Mouse (Mus musculus) hindbrain, embryonic 15.5 days (tissue): Measurements from ENCODE around the gene Rcor2. TPM values are rescaled to one million over a fixed set of nuclear protein-coding genes. Genes with fewer than 3 reads are reported as not detected.
A peak's percentile ranks its signal among the peaks of the same experiment; 100 is the strongest.

Experiments
- ATAC-seq: fragments of 200-750 bp; cut with Nextera tagmentation; 2 replicates; pipeline ENCODE4 v1.8.0; 2017; ENCODE audit warnings: low read depth, moderate number of reproducible peaks, moderate TSS enrichment; ENCODE audit not compliant: low FRiP score
- H3K27ac ChIP-seq: fragments of 300-500 bp; sonication (generic); replicated peaks from 2 replicates; pipeline ENCODE4 v1.5.1; 2015; ENCODE audit warnings: mild to moderate bottlenecking, inconsistent platforms
- H3K27me3 ChIP-seq: fragments of 300-500 bp; sonication (generic); 2 replicates; pipeline ENCODE4 v1.6.1; 2015; ENCODE audit warnings: control low read depth, inconsistent platforms
- H3K36me3 ChIP-seq: fragments of 300-500 bp; sonication (generic); 2 replicates; pipeline ENCODE4 v1.6.1; 2015; ENCODE audit warnings: control low read depth, inconsistent platforms
- H3K4me1 ChIP-seq: fragments of 300-500 bp; sonication (generic); replicated peaks from 2 replicates; pipeline ENCODE4 v1.6.1; 2015; ENCODE audit warnings: control low read depth, inconsistent platforms
- H3K4me2 ChIP-seq: fragments of 300-500 bp; sonication (generic); 2 replicates; pipeline ENCODE4 v1.6.1; 2015; ENCODE audit warnings: moderate library complexity, mild to moderate bottlenecking, inconsistent platforms
- H3K4me3 ChIP-seq: fragments of 300-500 bp; sonication (generic); 2 replicates; pipeline ENCODE4 v1.5.1; 2015; ENCODE audit warnings: mild to moderate bottlenecking, inconsistent platforms
- H3K9ac ChIP-seq: fragments of 300-500 bp; sonication (generic); 2 replicates; pipeline ENCODE4 v1.6.1; 2015; ENCODE audit warnings: inconsistent platforms
- H3K9me3 ChIP-seq: fragments of 300-500 bp; sonication (generic); 2 replicates; pipeline ENCODE4 v1.6.1; 2016; ENCODE audit warnings: control low read depth, inconsistent platforms
- WGBS: fragments of 180-500 bp; shearing (Covaris S2); methylation state at CpG from one replicate; pipeline ENCODE4 v1.1.7; 2015; 5-methylcytosine and 5-hydroxymethylcytosine counted together
- polyA plus RNA-seq: library from polyadenylated mRNA; unstranded; fragments of >200 nt; fragmentation: Nextera tagmentation; extraction: Ambion mirVana; gene quantifications from 2 replicates; pipeline ENCODE4 v1.2.1, GENCODE M21; 2015

Gene Rcor2
- polyA plus RNA-seq, 1 experiment from 2014 or later, result 24.0 TPM

DNA sequence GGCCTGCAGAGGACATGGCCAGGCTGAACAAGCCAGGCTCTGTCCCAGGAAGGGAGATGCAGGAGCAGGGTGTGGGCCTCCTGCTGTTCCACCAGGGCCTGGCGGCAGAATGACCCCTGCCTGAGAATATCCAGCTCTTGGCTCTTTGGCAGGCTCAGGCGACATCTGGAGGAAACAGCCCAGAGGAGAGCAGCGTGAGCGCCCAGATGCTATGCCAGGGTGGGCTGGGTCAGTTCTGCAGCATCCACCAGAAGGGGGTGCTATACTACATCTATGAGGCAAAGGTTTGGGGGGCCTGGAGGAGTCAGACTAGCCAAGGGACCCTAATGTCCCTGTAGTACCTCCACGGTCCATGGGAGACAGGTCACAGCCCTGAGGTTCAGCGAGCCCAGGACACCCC is 12.0 kb downstream of the Rcor2 start:
- Histone ChIP-seq H3K27ac (peak overlapping the region; percentile 74), H3K4me3 (no peak overlapping the region), H3K9ac (peak overlapping the region; percentile 4; the same call in 1 of the 2 replicates), H3K36me3 (peaks cover 49% of the 10 kb centered on the region), H3K27me3 (no peaks in the 10 kb centered on the region), H3K9me3 (no peaks in the 10 kb centered on the region), H3K4me1 (peaks cover 48% of the 10 kb centered on the region), H3K4me2 (no peak overlapping the region)
- ATAC-seq, result no peak
- WGBS, result 32% methylated on average over 6 of the region's 6 CpGs

DNA sequence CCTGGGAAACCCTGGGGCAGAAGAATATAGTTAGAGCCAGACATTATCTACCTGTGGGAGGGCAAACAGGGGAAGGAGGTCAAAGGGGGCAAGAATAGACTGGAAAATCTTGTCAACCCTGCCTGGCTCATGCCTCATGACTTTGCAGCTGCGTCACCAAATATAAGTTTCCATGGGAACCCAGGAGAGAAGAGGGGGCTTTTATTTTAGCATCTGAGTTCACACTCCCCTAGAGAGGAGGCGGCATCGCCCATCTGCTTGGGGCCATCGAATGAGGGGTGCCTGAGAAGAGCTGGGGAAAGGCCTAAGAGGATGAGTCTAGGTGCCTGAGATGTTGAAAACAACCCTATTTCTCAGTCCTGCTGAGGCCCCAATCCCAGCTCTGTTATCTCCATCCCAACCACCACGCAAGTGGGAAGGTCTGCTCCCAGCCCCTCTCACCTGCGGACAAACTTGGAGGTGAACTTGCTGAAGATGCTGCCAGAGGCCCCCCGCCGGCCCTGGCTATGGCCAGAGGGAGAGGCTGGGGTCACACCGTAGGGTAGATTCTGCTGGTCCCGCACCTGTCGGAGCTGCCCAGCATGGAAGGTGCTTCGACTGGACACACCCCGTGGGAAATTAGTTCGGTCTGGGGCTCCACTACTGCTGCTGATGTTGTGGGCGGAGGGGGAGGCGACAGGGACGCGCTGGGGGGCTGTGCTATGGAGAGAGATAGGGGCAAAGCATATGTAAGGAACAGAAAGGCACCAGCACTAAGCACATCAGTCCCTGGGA is 13.6 kb downstream of the Rcor2 start:
- Histone ChIP-seq H3K9ac (no peak overlapping the region), H3K9me3 (no peaks in the 10 kb centered on the region), H3K4me2 (no peak overlapping the region), H3K27me3 (no peaks in the 10 kb centered on the region), H3K36me3 (peaks cover 61% of the 10 kb centered on the region), H3K27ac (0 out of 2 replicates have a peak overlapping the region, but pooled peaks have one; percentile 13), H3K4me3 (no peak overlapping the region), H3K4me1 (peaks cover 34% of the 10 kb centered on the region)
- 80% methylated on average over 18 of the region's 18 CpGs for WGBS
- ATAC-seq, result no peak

DNA sequence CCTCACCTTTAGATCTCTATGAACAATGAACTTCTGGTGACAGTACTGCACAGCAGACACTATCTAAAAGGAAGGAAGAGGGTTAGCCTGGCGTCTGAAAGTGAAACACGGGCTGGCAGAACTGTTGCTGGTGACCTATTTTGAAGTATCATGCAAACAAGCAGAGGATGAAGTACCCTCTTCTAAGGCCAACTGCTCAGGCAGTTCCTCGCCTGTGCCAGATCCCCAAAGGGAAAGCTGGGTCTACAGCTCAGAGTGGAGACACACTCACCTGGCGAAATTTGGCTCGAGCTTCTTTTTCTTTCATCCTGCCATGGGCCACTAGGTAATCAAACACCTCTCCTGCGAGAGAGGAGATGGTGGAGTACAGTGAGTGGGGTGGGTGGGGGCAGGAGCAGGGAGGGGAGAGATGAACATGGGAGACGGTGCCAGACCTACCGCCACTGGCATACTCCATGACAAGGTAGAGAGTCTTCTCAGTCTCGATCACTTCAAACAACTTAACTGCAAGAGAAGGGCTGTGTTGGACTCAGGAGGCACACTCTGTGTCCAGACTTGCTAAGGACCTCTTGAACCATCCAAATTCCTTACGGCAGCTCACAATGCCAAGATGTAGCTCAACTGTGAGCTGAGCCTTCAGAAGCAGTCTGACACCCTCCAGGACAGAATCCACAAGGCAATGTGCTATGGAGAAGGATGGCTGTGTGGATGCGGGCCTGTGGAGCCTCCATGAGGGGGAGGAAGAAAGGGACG is 19.6 kb downstream of the Rcor2 start:
- H3K4me3 ChIP-seq, result no peak overlapping the region
- H3K27ac ChIP-seq, result no peak overlapping the region
- 0 out of 2 replicates have a peak, but pooled peaks cover under 1% of the 10 kb centered on the region for H3K4me1 ChIP-seq
- no peak overlapping the region for H3K4me2 ChIP-seq
- H3K9ac ChIP-seq, result no peak overlapping the region
- WGBS, result 92% methylated on average over 12 of the region's 12 CpGs
- ATAC-seq, result no peak
- H3K27me3 ChIP-seq, result no peaks in the 10 kb centered on the region
- no peaks in the 10 kb centered on the region for H3K9me3 ChIP-seq
- peaks cover 52% of the 10 kb centered on the region for H3K36me3 ChIP-seq

DNA sequence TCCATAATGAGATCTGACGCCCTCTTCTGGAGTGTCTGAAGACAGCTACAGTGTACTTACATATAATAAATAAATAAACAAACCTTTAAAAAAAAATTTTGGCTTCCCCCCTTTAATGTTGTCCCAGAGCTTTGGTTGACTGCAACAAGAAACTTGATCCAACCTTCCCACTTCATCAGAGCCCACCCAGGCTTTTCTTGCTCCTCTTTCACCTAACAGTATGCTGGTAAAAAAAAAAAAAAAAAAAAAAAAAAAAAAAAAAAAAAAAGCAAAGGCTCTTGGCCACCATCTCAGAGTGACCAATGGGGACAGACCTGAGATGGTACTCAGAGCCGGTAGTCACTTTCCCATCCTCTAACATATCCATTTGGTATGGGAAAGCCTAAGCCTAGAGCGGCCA is 21.2 kb downstream of the Rcor2 start:
- Histone ChIP-seq H3K9ac (no peak overlapping the region), H3K36me3 (peaks cover 37% of the 10 kb centered on the region), H3K4me2 (no peak overlapping the region), H3K27me3 (no peaks in the 10 kb centered on the region), H3K4me3 (no peak overlapping the region), H3K4me1 (0 out of 2 replicates have a peak, but pooled peaks cover 3% of the 10 kb centered on the region), H3K27ac (no peak overlapping the region), H3K9me3 (no peaks in the 10 kb centered on the region)
- ATAC-seq, result no peak
- WGBS, result 89% methylated on average over 3 of the region's 3 CpGs

DNA sequence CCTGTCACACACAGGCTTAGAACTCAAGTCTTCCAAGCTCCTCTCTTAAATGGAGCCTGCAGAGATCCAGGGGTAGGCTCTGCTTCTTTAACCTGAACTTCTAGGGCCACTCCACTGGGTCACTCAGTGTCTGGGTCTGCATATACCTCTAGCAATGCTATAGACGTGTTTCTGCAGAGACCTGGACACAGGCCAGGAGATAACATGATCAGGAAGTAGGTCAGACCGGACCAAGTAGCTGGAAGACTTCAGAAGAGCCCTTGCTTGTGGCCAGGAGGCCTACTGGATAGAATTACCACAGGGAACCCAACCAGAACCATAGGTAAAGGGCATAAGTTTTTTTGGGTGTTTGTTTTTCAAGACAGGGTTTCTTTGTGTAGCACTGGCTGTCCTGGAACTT is 22.6 kb downstream of the Rcor2 start:
- peaks cover 25% of the 10 kb centered on the region for H3K36me3 ChIP-seq
- 0 out of 2 replicates have a peak, but pooled peaks cover 3% of the 10 kb centered on the region for H3K4me1 ChIP-seq
- H3K4me3 ChIP-seq, result no peak overlapping the region
- no peak overlapping the region for H3K27ac ChIP-seq
- ATAC-seq, result no peak
- H3K27me3 ChIP-seq, result no peaks in the 10 kb centered on the region
- no peak overlapping the region for H3K4me2 ChIP-seq
- WGBS, result 74% methylated on average over 2 of the region's 2 CpGs
- H3K9me3 ChIP-seq, result no peaks in the 10 kb centered on the region
- H3K9ac ChIP-seq, result no peak overlapping the region

DNA sequence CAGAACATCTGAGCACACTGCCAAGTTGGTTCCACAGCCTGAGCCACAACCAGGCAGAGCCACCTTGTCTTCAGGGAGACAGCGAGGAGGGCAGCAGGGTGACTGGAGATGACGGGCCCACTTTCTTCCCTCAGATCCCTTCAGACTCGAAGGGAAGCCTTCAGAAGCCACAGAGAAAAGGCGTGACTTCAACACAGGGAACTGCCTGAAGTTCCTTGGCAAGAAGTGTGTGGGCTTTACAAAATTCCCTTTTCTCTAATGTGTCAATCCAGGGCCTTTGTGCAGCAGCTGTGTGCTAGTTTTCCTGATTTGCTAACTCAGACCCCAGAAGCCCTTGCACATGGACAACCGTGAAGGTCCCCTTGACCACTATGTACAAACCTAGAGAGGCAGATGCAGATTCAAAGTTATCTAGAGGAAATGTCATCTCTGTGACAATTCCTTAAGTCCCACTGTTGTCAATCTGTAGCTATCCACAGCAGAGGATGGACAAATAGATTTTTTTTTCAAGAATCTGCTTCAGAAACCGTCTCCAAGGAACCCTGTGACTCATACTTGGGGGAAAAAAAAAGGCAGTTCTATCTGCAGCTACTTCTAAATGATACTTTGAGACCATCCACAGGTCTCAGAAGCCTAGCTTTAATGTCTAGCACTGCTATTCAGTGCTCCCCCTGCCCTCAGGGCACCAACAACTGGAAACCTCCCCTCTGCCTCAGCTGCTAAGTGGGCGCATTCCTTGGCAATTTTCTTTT is 25.0 kb downstream of the Rcor2 start:
- no peak for ATAC-seq
- H3K4me2 ChIP-seq, result no peak overlapping the region

DNA sequence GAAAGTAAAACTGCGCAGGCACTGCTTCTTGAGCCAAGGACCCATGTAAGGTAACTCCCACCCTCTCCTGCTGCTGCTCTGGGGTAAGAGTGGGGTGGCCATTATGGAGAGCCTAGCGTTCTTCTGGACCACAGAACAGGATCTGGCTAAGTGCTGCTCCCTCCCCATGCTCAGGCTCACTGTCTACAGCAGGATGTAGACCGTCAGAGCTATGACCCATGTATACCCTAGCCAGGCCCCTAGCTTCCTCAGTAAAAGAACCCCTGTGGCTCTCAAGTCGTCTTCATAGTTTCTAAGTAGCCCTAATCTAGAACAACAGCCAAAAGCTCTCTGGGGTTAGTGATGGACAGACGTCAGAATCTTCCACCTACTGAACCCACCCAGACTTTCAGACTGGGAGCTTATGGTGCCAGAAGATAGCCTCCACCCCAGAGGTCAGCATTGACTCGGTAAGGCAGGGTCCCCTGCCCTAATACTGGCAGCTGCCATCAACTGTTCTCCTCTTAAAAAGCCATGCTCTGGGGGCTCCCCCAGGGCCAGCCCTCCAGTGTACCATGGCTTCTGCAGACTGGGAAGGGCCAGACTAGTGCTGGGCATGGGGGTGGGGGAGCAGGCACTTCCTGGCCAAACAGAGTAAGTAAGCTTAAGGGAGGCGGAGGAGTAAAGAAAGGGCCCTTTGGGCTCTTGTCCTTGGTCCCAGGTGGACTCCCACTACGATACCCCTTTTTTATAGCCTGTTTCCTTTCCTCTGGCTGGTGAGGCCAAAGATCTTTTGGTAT is 27.2 kb downstream of the Rcor2 start:
- no peak for ATAC-seq

More for the DNA sequence above, 25.0 kb downstream of the Rcor2 start:
- no peaks in the 10 kb centered on the region for H3K27me3 ChIP-seq
- peaks cover 2% of the 10 kb centered on the region for H3K36me3 ChIP-seq
- no peak overlapping the region for H3K4me3 ChIP-seq
- no peaks in the 10 kb centered on the region for H3K9me3 ChIP-seq
- H3K27ac ChIP-seq, result peak overlapping the region; percentile 47
- H3K4me1 ChIP-seq, result 0 out of 2 replicates have a peak, but pooled peaks cover 3% of the 10 kb centered on the region
- no peak overlapping the region for H3K9ac ChIP-seq
- WGBS, result 71% methylated on average over 7 of the region's 7 CpGs

DNA sequence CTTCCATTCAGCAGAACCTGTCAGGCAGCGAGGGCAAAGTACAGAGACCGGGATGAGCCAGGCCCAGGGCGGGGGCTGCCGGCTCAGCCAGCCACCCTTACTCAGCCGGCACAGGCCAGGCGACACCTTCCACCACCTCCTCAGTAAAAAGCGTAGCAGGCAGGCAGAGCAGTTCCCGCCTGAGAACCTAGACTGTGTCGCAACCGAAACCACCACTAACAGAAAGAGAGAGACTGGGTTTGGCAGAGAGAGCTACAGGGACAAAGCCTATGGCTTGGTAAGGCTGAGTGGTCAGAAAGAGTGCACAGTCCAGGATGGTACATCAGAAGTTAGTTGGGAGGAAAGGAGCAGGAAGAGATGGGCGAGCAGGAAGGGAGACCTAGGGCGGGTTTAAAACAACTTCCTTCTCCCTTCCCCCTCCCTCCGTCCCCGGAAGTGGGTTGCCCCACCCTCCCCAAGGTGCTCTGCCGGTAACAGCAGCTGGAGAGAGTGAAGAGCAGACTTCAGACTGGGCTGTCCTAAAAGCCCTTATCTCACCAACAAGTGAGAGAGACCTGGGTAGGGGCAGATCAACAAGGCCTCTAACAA is 28.0 kb downstream of the Rcor2 start:
- no peak overlapping the region for H3K9ac ChIP-seq
- H3K4me3 ChIP-seq, result no peak overlapping the region
- H3K4me2 ChIP-seq, result no peak overlapping the region
- peaks cover 15% of the 10 kb centered on the region for H3K4me1 ChIP-seq
- ATAC-seq, result no peak
- no peaks in the 10 kb centered on the region for H3K9me3 ChIP-seq
- WGBS, result 87% methylated on average over 15 of the region's 15 CpGs
- H3K27me3 ChIP-seq, result no peaks in the 10 kb centered on the region
- no peak overlapping the region for H3K27ac ChIP-seq
- H3K36me3 ChIP-seq, result no peaks in the 10 kb centered on the region

More for the DNA sequence above, 27.2 kb downstream of the Rcor2 start:
- Histone ChIP-seq H3K4me2 (no peak overlapping the region), H3K9ac (no peak overlapping the region), H3K9me3 (no peaks in the 10 kb centered on the region), H3K4me1 (peaks cover 12% of the 10 kb centered on the region), H3K27ac (no peak overlapping the region), H3K36me3 (no peaks in the 10 kb centered on the region), H3K4me3 (no peak overlapping the region), H3K27me3 (no peaks in the 10 kb centered on the region)
- WGBS, result 77% methylated on average over 8 of the region's 8 CpGs

DNA sequence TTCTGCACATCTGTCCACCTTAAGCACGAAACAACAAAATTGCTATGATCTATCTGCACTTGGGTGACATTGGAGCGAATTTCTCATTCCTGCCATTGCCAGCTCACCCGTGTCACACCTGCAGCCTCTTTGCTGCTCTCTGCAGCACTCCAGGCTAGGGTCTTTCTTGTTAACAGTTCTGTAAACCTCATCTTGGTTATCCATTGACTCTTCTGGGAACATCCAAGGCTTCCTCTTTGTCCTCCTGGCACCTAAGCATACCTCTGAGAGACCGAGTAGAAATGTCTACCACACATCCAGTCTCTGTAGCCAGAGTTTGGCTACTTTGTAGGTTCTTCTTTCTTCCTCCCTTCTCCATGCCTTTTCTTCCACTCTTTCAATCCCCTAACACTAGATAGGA is 28.8 kb downstream of the Rcor2 start:
- no peak for ATAC-seq
- Histone ChIP-seq H3K9me3 (no peaks in the 10 kb centered on the region), H3K4me2 (no peak overlapping the region), H3K36me3 (no peaks in the 10 kb centered on the region), H3K27me3 (no peaks in the 10 kb centered on the region), H3K9ac (no peak overlapping the region), H3K4me1 (peaks cover 15% of the 10 kb centered on the region), H3K27ac (no peak overlapping the region), H3K4me3 (no peak overlapping the region)
- 92% methylated on average over 4 of the region's 4 CpGs for WGBS

DNA sequence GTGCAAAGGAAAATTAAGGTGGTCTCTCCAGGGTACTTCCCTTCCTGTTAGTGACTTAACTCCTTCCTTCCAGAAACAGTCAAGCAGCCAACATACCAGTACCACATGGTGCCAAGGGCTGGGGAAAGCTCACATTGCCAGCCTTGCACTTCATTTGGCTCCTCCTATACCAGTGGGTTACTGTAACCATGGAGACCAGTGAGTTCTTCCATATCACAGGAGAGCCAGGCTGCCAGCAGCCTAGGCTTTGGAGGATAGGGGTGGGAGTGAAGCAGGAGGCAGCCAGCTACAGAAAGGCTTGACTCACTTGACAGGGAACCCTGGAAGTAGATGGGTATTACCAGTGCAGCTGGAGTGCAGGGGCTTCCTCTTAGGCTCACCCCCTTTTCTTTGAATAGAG is 31.9 kb downstream of the Rcor2 start:
- no peak overlapping the region for H3K4me3 ChIP-seq
- H3K27me3 ChIP-seq, result no peaks in the 10 kb centered on the region
- peaks cover 16% of the 10 kb centered on the region for H3K4me1 ChIP-seq
- peak overlapping the region; percentile 27; the same call in 1 of the 2 replicates for H3K27ac ChIP-seq
- no peak overlapping the region for H3K4me2 ChIP-seq
- H3K9ac ChIP-seq, result no peak overlapping the region
- H3K9me3 ChIP-seq, result no peaks in the 10 kb centered on the region
- H3K36me3 ChIP-seq, result no peaks in the 10 kb centered on the region
- ATAC-seq, result peak; percentile 86; the same call in 1 of the 2 replicates

DNA sequence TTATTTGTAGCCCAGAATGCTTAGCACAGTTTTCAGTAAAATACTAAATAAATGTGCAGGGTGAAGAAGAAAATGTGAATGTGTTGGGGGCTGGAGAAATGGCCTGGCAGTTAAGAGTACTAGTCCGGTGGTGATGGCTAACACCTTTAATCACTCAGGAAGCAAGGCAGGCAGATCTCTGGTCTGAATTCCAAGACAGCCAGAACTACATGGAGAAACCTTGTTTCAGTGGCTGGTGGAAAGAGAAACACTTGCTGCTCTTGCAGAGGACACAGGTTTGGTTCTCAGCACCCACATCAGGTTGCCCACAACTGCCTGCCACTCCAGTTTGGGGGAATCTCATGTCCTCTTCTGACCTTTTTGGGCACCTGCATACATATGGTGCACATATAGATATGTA is 33.0 kb downstream of the Rcor2 start:
- no peak for ATAC-seq
- Histone ChIP-seq H3K27me3 (no peaks in the 10 kb centered on the region), H3K4me1 (peaks cover 17% of the 10 kb centered on the region), H3K9me3 (no peaks in the 10 kb centered on the region), H3K4me3 (no peak overlapping the region), H3K4me2 (no peak overlapping the region), H3K27ac (no peak overlapping the region), H3K36me3 (no peaks in the 10 kb centered on the region), H3K9ac (no peak overlapping the region)
- 100% methylated on average over 1 of the region's 1 CpGs for WGBS
